ENCODE assay signal across 15 mouse cellular contexts in genomic region chr10:38884641-38885040, GRCm38 (mm10).
A peak's percentile ranks its signal among the peaks of the same experiment; 100 is the strongest.
DNase-seq lines count a peak whose midpoint lies in the region; ATAC-seq lines count a peak whose summit lies in the region.
"Had no signal": no experiment of that assay in that cellular context is flagged by ENCODE, and none has a peak within 500 bp of the region (broad histone marks: within the 10 kb centered on the region; RNA-seq: fewer than 3 reads in every experiment).

No protein-coding gene starts in this region.

- DNase-seq in kidney, adult 11 months, result no peak
- DNase-seq in CD4-positive, CD25-positive, alpha-beta regulatory T cell, adult 2 months (ENCODE audit: low read depth, low spot score), result peak; percentile 67
- no peak for DNase-seq in embryonic facial prominence, embryonic 10.5 days (ENCODE audit: low spot score)
- DNase-seq in splenic B cell, adult 2 months (ENCODE audit: low read depth, low spot score), result peak; percentile 44
- no peak for DNase-seq in adrenal gland, adult 8-10 months
- DNase-seq in kidney, postnatal 36 days, result no peak
- DNase-seq in left cerebral cortex, adult 18-20 months (ENCODE audit: low spot score in 2 of 2), result no peak
- DNase-seq: cerebellum, postnatal 25 days; forebrain, postnatal 0 days; heart, postnatal 14 days; kidney, adult 2 months; right cerebral cortex, postnatal 25 days had no signal

- 0 out of 2 replicates have a peak, but pooled peaks have one; percentile 14 for ATAC-seq in kidney, embryonic 16.5 days (ENCODE audit: low FRiP score, low TSS enrichment)
- ATAC-seq: forebrain, postnatal 0 days had no signal

- H3K9ac ChIP-seq in kidney, embryonic 16.5 days (replicated peaks; ENCODE audit: low read length), result no peak overlapping the region
- H3K9ac ChIP-seq: embryonic facial prominence, embryonic 15.5 days; forebrain, postnatal 0 days; limb, embryonic 13.5 days had no signal

- H3K9me3 ChIP-seq in kidney, embryonic 16.5 days (ENCODE audit: low read length), result no peaks in the 10 kb centered on the region
- no peaks in the 10 kb centered on the region for H3K9me3 ChIP-seq in embryonic facial prominence, embryonic 10.5 days
- H3K9me3 ChIP-seq: embryonic facial prominence, embryonic 15.5 days; limb, embryonic 13.5 days had no signal

- no peaks in the 10 kb centered on the region for H3K27me3 ChIP-seq in kidney, embryonic 16.5 days (ENCODE audit: insufficient read depth, low read length)
- H3K27me3 ChIP-seq in embryonic facial prominence, embryonic 10.5 days (replicated peaks; ENCODE audit: low read depth, poor library complexity, severe bottlenecking), result no peaks in the 10 kb centered on the region
- H3K27me3 ChIP-seq in splenic B cell, adult 2 months (ENCODE audit: control insufficient read depth, insufficient read depth, low read length, poor library complexity, severe bottlenecking), result no peaks in the 10 kb centered on the region
- H3K27me3 ChIP-seq: embryonic facial prominence, embryonic 15.5 days; limb, embryonic 13.5 days had no signal

- 62% methylated on average over 4 of the region's 4 CpGs for WGBS in kidney, embryonic 16.5 days
- 72% methylated on average over 4 of the region's 4 CpGs for WGBS in embryonic facial prominence, embryonic 10.5 days

- H3K36me3 ChIP-seq in kidney, embryonic 16.5 days (ENCODE audit: insufficient read depth, low read length), result no peaks in the 10 kb centered on the region
- H3K36me3 ChIP-seq in embryonic facial prominence, embryonic 10.5 days (replicated peaks), result no peaks in the 10 kb centered on the region
- H3K36me3 ChIP-seq in splenic B cell, adult 2 months (ENCODE audit: control insufficient read depth, insufficient read depth, low read length, poor library complexity, severe bottlenecking), result no peaks in the 10 kb centered on the region
- H3K36me3 ChIP-seq: embryonic facial prominence, embryonic 15.5 days; limb, embryonic 13.5 days had no signal

- peaks cover 15% of the 10 kb centered on the region for H3K4me1 ChIP-seq in kidney, embryonic 16.5 days (ENCODE audit: insufficient read depth, low read length)
- peaks cover 20% of the 10 kb centered on the region for H3K4me1 ChIP-seq in embryonic facial prominence, embryonic 10.5 days

- H3K27ac ChIP-seq in kidney, embryonic 16.5 days (ENCODE audit: low read length), result peak overlapping the region; percentile 61
- 0 out of 2 replicates have a peak overlapping the region, but pooled peaks have one; percentile 52 for H3K27ac ChIP-seq in embryonic facial prominence, embryonic 10.5 days (replicated peaks)
- H3K27ac ChIP-seq: embryonic facial prominence, embryonic 15.5 days; limb, embryonic 13.5 days had no signal

- no peak overlapping the region for H3K4me2 ChIP-seq in kidney, embryonic 16.5 days (replicated peaks; ENCODE audit: low read depth, low read length)
- H3K4me2 ChIP-seq: embryonic facial prominence, embryonic 15.5 days; limb, embryonic 13.5 days had no signal

- H3K4me3 ChIP-seq in kidney, embryonic 16.5 days (ENCODE audit: low read length), result no peak overlapping the region
- no peak overlapping the region for H3K4me3 ChIP-seq in embryonic facial prominence, embryonic 10.5 days
- H3K4me3 ChIP-seq: embryonic facial prominence, embryonic 15.5 days; limb, embryonic 13.5 days had no signal

Comparison
In these comparisons a context has a peak if more than half of its experiments do, and no peak if none do; other contexts are left out.
1. DNase-seq: peak in CD4-positive, CD25-positive, alpha-beta regulatory T cell, adult 2 months (single experiment) and splenic B cell, adult 2 months (single experiment); none in kidney, adult 11 months (single experiment), embryonic facial prominence, embryonic 10.5 days (single experiment), adrenal gland, adult 8-10 months (single experiment), kidney, postnatal 36 days (0 of 2) and left cerebral cortex, adult 18-20 months (0 of 2).